Mouse (Mus musculus) skeletal muscle tissue, adult 2 months (tissue): ENCODE results near the gene Abhd14b.

Source experiments
- DNase-seq: peaks from one replicate; pipeline ENCODE4 v3.0.0-alpha.2; 2012; ENCODE audit warnings: low read depth, low spot score

Gene Abhd14b

GRCm38 (mm10) chr9:106447348-106447747, at the start of gene Abhd14b, which contains the start of gene Abhd14a:
Gene Abhd14b (plus strand): TSS chr9:106447459.
Gene Abhd14a (minus strand): TSS chr9:106447678.
- peak; percentile 97 for DNase-seq

GRCm38 (mm10) chr9:106397733-106398132, 49.5 kb upstream of the Abhd14b start:
- DNase-seq, result no peak

- no peak for DNase-seq
Measured at GRCm38 (mm10) chr9:106398667-106399311, 48.5 kb upstream of the Abhd14b start.

- no peak for DNase-seq
Measured at GRCm38 (mm10) chr9:106399808-106400207, 47.5 kb upstream of the Abhd14b start.

GRCm38 (mm10) chr9:106402149-106402548, 45.1 kb upstream of the Abhd14b start:
- no peak for DNase-seq

GRCm38 (mm10) chr9:106402607-106403375, 44.5 kb upstream of the Abhd14b start:
- no peak for DNase-seq

- peak; percentile 90 for DNase-seq
Measured at GRCm38 (mm10) chr9:106405275-106405674, 42.0 kb upstream of the Abhd14b start.

- DNase-seq, result peak; percentile 82
Measured at GRCm38 (mm10) chr9:106406443-106407078, 40.7 kb upstream of the Abhd14b start.

- DNase-seq, result no peak
Measured at GRCm38 (mm10) chr9:106409096-106409495, 38.2 kb upstream of the Abhd14b start.

GRCm38 (mm10) chr9:106410086-106410650, 37.1 kb upstream of the Abhd14b start:
- DNase-seq, result no peak

- peak; percentile 83 for DNase-seq
Measured at GRCm38 (mm10) chr9:106411091-106411594, 36.1 kb upstream of the Abhd14b start.

- no peak for DNase-seq
Measured at GRCm38 (mm10) chr9:106411729-106412128, 35.5 kb upstream of the Abhd14b start.

- no peak for DNase-seq
Measured at GRCm38 (mm10) chr9:106412210-106412609, 35.0 kb upstream of the Abhd14b start.

GRCm38 (mm10) chr9:106413606-106414005, 33.7 kb upstream of the Abhd14b start:
- peak; percentile 94 for DNase-seq

- no peak for DNase-seq
Measured at GRCm38 (mm10) chr9:106416826-106417225, 30.4 kb upstream of the Abhd14b start.

- DNase-seq, result peak; percentile 56
Measured at GRCm38 (mm10) chr9:106417841-106418625, 29.2 kb upstream of the Abhd14b start.

- no peak for DNase-seq
Measured at GRCm38 (mm10) chr9:106420608-106421007, 26.7 kb upstream of the Abhd14b start.

- no peak for DNase-seq
Measured at GRCm38 (mm10) chr9:106421033-106421864, 26.0 kb upstream of the Abhd14b start.

GRCm38 (mm10) chr9:106421865-106422160, 25.4 kb upstream of the Abhd14b start:
- peak; percentile 83 for DNase-seq

GRCm38 (mm10) chr9:106428719-106429220, 18.5 kb upstream of the Abhd14b start:
- no peak for DNase-seq
